Mouse (Mus musculus) inflammation-experienced regulatory T-cells (primary cell): ENCODE results near the gene Mon1b. TPM values are rescaled to one million over a fixed set of nuclear protein-coding genes. Genes with fewer than 3 reads are reported as not detected.

Source experiments
- polyA plus RNA-seq, 2 experiments: library from polyadenylated mRNA; unstranded; fragments of 100-300 nt; shearing (Covaris generic); gene quantifications; one replicate each; pipeline ENCODE4 v1.2.1; 2017

The Mon1b gene
- 10 to 100 TPM; 31.7 to 32.3 TPM for polyA plus RNA-seq

GRCm38 (mm10) chr8:113634670-113635591 is at the start of gene Mon1b:
Gene Mon1b, plus strand, starts transcription at chr8:113635587.

GRCm38 (mm10) chr8:113642926-113643325 is 7.5 kb downstream of the Mon1b start, which contains the start of gene Syce1l:
Gene Syce1l, plus strand, starts transcription at chr8:113643213.

Other genes with a start within 250 kb of the Mon1b start
- under 1 TPM; 0.36 to 0.67 TPM for gene Syce1l, start 7.6 kb downstream of the Mon1b start, polyA plus RNA-seq
- under 1 TPM; 0.11 to 0.78 TPM for gene Adamts18, start 213.2 kb downstream of the Mon1b start, polyA plus RNA-seq